Mouse (Mus musculus) frontal cortex, adult (tissue): ENCODE data around the gene Hist1h1b.
"Not testable (repeated sequence)": the region's sequence is repeated elsewhere in the genome, so short reads cannot be mapped to it uniquely, and the experiment has no call there.

Experiments
- ATAC-seq: cut with Nextera tagmentation; 2 replicates; pipeline ENCODE4 v1.9.2; 2017; ENCODE audit warnings: mild to moderate bottlenecking, moderate library complexity, mixed read lengths; ENCODE audit not compliant: low TSS enrichment

Gene Hist1h1b

DNA sequence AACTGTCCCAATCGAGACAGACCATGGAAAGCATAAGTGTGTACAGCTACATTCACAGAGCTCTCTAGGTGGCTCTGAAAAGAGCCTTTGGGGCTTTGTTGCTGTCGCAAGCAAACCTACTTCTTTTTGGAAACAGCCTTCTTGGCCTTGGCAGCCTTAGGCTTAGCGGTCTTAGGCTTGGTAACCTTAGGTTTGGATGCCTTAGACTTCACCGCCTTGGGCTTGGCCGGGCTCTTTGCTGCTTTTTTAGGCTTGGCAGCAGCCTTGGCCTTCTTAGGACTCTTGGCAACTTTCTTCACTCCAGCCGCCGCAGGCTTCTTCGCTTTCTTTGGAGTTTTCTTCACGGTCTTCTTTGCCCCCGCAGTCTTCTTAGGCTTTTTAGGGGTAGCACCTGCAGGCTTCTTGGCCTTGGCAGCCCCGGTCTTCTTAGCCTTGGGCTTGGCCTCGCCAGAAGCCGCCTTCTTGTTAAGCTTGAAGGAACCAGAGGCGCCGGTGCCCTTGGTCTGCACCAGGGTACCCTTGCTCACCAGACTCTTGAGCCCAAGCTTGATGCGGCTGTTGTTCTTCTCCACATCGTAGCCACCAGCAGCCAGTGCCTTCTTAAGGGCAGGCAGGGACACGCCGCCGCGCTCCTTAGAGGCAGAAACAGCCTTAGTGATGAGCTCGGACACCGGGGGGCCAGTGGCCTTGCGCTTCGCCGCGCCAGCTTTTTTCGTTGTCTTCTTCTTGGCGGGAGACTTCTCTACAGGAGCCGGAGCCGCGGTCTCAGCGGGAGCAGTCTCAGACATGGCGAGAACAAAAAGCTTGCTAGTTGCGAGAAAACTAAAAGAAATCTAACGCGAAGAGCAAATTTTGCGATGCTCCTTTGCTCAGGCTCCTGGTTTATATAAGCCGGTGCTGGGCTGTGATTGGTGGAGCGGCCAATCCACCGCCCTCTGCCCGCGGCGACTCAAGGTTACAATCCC lies at the start of gene Hist1h1b:
Hist1h1b (minus strand) TSS at position 859 of the 965 bp plus-strand sequence.
- peak; percentile 66 for ATAC-seq

DNA sequence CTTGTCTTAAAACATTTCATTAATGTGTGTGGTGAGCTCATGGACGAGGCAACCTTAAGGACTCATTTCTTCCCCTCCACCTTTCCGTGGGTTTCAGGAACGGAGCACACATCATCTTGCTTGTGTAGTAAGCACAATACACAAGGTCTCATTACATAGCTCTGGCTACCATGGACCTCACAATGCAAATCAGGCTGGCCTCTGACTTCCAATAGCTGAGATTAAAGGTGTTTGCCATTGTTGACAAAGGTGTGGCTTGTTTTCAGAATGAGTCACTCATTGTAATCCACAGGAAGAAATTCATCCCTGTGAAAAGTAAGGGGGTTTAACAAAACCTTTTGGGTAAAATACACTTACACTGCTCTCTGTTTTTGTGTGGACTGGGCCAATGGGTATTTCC lies 48.1 kb upstream of the Hist1h1b start:
- no peak for ATAC-seq

DNA sequence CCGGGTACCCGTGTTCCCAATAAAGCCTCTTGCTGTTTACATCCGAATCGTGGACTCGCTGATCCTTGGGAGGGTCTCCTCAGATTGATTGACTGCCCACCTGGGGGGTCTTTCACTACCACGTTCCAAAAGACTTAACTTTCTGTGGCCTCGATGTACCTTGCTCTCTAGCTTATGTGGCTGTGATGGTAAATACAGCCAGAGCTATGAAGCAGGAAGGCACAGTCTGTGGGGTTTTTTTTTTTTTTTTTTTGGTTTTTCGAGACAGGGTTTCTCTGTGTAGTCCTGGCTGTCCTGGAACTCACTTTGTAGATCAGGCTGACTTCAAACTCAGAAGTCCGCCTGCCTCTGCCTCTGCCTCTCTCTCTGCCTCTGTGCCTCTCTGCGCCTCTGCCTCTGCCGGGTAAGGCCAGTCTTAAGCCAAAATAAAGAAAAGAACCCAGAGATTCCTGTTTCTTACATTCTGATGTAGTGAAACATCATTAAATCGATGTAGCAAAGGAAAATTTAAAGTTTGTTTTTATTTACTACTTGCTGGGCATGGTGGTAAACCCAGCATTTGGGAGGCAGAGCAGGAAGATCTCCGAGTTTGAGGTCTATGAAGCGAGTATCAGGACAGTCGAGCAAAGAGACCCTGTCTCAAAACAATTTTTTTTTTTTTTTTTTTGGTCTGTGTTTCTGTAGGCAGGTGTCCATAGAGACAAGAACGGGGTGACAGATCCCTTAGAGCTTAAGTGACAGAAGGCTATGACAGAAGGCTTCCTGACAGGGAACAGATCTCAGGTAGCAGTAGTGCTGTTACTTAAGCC lies 39.9 kb upstream of the Hist1h1b start:
- ATAC-seq = not testable (repeated sequence)

DNA sequence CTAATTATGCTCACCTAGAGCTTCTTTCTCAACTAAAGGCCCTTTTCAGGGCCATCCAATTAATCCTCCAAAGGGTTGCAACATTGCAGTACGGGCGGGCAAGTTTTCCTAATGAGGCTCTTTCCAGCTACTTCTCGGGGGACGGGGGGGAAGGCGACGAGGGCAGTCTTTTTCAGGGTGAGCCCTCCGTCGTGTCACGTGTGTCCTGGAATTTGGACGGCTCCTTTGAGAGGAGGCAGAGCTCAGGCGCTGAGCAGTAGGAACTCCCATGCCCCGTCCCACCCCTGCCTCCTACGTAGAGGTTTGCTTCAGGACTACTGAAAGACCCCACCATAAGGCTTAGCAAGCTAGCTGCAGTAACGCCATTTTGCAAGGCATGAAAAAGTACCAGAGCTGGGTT lies 31.7 kb upstream of the Hist1h1b start:
- peak; percentile 47 for ATAC-seq

DNA sequence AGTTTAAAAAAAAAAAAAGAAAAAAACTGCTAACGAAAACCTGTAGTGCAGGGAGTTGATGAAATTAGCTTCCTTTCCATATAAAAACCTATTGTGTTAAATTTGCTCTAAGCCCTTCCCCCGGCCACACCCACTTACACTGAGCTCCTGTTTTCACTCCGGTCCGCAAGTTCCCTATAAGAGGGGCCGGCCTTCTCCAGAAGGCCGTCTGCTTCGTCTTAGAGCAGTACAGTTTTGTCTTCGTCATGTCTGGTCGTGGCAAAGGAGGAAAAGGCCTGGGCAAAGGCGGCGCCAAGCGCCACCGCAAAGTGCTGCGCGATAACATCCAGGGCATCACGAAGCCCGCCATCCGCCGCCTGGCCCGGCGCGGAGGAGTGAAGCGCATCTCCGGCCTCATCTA lies 31.1 kb upstream of the Hist1h1b start, which contains the start of gene Hist1h4m:
Hist1h4m (plus strand) TSS at position 208 of the 400 bp plus-strand sequence.
- ATAC-seq = peak; percentile 71

DNA sequence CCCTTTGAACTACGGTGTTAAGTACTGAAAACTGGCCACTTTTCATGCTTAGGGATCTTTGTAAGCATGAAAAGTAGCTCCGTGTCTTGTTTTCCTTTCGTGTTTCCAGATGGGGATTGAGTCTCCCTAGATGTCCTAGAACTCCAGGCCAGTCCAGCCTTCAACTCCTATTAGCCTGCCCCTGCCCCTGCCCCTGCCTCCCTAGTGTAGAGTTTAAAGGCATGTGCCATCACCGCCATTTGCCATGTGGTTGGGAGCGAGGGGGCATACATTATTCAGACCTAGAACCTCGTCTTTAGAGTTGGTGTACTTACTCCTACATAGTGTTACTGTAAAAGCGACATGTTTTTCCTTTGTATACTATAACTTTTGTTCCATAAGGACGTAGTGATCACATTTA lies 30.6 kb upstream of the Hist1h1b start:
- peak; percentile 29 for ATAC-seq

DNA sequence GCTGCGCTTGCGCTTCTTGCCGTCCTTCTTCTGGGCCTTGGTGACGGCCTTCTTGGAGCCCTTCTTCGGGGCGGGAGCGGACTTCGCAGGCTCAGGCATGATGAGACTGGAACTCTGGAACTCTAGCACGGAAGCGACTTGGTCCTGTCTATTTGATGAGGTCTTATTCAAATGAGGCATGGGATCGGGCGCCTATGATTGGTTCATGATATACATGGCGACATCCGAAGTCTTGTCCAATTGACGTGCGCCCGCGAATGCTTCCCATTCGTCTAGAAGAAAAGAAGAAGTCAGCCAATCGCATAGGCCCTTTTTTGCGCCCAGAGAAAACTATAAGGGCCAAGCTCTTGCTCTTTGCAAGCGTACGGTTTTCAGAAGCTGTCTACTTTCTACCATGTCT lies 29.6 kb upstream of the Hist1h1b start, which contains the start of the genes Hist1h2bq and Hist1h2ao:
Hist1h2bq (minus strand) TSS at position 125 of the 400 bp plus-strand sequence.
Hist1h2ao (plus strand) TSS at position 393 of the 400 bp plus-strand sequence.
- ATAC-seq = peak; percentile 99

DNA sequence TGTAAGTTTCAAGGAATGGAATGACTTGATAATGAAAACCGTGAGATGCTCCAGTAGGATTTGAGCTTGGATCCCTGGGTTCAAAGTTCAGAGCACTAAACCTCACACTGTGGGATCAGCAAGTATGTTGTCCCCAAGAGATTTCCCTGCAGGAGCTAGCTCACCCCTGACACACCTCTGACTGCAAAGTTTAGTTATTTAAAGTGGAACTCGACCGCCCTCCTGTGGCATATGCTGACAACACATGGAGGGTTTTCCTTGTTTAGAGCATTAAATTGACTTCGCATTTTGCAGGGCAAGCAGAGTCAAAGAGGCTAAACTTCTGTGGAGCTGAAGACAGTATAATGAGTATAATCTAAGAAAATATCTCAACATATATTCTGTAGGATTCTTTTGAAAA lies 22.6 kb upstream of the Hist1h1b start:
- peak; percentile 85 for ATAC-seq

DNA sequence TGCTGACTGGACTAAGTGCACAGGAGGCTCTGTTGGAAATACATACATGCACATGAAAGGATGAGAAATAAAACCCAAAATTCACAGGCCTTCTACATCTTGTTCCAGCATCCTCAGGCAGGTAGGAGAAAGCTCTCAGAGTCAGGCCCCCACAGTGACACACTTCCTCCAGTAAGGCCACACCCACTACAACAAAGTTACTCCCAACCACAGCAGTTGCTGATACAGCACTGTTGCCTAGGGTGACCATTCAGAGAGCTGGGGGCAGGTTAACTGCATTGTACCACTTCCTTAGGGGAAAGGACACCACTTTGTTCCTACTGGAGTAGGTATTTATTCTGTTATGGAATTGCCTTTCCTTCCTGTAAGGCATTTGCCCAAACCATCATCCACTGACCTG lies 16.7 kb upstream of the Hist1h1b start:
- ATAC-seq = not testable (repeated sequence)

DNA sequence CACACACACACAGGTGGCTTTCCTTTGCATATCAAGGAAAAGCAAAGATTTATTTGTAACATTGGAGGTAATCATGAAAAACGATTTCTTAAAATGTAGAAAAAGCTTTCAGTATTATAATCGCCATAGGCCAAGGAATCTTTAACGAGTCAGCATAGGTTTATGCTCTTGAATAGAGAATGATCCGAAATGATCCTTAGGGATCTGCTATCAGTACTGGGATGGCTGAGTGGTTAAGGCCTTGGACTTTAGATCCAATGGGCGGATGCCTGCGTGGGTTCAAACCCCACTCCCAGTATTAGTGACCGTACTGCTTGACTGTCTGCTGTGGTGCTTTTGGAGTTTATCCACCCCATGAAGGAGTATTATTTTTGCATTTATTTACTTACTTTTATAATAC lies 15.2 kb upstream of the Hist1h1b start:
- ATAC-seq = no peak

DNA sequence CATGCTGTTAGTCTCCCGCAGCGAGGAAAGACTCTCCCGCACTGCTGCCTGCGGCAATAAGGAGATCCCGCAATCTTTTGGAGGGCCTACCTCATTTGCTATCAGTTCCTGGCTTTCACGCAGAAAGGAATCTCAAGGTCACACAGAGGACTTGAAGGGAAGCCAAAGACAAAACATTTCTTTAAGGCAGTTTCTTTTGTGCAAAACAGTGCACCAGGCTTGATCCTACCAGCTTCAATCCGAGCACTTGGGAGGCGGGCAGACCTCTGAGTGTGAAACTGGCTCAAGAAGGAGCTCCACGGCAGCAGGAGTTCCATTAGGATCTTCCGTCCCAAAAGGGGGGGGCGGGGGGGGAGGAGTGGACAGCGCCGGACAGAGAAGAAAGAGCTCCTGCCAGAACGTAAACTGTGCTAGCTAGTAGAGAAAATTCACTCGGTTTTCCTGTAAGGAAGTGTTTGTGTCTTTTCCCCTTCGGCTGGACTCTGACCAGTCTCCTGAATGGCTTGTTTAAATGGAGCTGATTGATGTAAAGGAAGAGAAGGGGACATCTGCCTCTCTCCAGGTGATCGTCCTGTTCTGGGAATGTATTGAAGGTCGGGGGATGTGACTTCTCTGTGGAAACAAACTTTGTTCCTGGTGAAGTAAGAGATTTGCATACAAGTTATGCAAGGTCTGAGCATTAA lies 10.3 kb upstream of the Hist1h1b start:
- no peak for ATAC-seq

DNA sequence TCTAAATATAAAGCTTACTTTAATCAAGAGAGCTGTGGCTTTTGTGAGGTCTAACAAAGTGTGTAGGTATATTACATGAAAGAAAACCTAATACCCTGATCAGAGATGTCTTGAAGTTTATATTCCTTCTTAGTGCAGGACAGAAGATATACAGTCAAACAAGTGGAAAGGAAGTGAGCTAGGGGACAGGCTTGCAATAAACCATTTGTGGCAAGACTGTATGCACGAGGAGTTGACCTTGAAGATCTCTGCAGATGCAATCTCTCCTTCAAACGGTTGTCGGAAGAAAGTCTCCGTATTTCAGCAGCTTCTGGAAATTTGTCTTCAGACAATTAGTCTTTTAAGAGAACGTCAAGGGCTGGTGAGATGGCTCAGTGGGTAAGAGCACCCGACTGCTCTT lies 9.5 kb upstream of the Hist1h1b start:
- no peak for ATAC-seq

DNA sequence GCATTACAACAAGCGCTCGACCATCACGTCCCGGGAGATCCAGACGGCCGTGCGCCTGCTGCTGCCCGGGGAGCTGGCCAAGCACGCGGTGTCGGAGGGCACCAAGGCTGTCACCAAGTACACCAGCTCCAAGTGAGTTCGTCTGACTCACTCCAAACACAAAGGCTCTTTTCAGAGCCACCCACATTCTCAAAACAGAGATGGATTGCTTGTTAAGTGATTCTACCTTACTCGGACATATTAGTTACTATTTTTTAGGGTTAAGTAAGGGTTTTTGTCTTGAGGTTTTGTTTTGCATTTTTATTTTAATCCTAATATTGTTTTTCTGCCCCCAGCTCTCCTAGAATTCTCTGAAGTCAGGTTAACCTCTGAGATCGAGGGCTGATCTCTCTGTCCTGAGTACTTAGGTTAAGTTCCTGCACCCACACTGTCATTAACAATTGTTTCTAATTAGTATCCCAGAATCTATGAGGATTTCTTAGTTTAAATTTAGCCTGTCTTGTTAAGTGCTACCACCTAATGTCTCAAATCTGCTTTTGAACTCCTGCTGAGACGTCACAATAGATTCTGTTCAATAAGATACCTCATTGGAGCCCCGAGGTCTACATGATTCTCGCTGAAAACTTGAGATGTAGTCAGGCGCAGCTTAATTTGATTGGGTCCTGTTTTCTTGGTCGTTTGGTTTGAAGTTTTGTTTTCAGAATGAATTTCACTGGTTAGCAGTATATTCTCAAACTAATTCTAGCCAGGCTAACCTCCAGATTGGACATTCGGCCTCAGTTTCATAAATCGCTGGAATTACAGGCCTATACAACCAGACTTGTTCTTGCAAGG lies 7.6 kb upstream of the Hist1h1b start:
- no peak for ATAC-seq

DNA sequence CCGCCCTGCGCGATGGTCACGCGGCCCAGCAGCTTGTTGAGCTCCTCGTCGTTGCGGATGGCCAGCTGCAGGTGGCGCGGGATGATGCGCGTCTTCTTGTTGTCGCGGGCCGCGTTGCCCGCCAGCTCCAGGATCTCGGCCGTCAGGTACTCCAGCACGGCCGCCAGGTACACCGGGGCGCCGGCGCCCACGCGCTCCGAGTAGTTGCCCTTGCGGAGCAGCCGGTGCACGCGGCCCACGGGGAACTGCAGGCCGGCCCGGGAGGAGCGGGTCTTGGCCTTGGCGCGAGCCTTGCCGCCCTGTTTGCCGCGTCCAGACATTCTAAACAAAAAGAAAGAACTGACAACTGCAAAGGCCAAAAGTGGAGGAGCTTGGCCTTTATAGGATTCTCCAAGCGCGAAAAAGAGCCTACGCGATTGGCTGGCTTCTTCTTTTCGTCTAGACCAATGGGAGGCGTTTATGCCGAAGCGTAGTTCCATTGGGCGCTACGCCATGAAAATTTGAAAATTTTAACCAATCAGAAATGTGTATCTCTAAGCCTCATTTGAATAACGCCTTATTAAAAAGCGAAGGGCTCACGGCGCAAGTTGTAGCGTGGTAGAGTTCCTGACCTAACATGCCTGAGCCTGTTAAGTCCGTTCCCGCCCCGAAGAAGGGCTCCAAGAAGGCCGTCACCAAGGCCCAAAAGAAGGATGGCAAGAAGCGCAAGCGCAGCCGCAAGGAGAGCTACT lies 6.6 kb upstream of the Hist1h1b start, which contains the start of the genes Hist1h2an and Hist1h2bp:
Hist1h2an (minus strand) TSS at position 320 of the 731 bp plus-strand sequence.
Hist1h2bp (plus strand) TSS at position 563 of the 731 bp plus-strand sequence.
- peak; percentile 97 for ATAC-seq

DNA sequence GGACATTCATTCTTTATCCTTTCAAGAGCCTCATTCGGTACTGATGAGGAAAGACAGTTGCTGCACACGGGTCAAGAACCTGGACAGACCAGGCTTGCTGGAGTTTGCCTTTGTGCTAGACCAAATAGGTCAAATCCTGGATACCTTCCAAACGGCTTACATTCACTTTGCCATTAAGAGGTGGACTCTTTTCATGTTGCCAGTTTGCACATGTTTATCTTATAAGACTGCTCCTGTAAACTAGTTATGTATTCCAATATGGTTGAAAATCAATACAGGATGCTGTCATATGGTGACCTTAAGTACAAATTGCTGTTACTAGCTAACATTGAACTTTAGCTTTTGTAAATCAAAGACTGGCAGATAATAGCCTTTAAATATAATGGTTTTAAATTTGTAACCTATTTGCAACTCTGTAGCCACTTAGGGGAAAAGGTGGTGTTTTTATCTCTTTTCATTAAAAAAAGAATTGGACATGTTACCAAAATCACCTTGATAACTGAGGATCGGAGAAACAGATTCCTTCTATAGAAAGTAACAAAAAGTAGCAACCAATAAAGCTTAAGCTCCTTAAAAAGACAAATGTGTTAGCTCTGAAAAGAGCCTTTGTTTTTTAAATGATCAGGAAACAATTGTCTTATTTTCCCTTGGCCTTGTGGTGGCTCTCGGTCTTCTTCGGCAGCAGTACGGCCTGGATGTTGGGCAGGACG lies 5.9 kb upstream of the Hist1h1b start:
- ATAC-seq = no peak

DNA sequence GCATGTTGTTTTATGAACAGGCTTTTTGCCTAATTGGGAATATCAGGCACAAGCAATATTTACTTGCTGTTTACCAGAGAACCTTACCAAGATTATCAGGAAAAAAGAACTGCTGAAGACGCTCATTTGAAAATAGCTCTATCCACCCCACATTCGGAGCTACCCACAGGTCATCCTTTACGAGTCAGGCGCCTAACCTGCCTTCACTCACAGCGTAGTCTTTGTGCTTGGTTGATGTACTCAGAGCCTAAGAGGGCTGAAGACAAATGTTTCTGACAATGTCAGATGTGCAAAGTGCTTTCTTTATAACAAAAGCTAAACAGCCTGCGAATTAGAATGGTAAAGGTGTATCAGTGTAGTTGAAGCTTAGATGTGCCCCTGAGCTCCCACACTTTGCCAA lies 3.9 kb upstream of the Hist1h1b start:
- no peak for ATAC-seq

DNA sequence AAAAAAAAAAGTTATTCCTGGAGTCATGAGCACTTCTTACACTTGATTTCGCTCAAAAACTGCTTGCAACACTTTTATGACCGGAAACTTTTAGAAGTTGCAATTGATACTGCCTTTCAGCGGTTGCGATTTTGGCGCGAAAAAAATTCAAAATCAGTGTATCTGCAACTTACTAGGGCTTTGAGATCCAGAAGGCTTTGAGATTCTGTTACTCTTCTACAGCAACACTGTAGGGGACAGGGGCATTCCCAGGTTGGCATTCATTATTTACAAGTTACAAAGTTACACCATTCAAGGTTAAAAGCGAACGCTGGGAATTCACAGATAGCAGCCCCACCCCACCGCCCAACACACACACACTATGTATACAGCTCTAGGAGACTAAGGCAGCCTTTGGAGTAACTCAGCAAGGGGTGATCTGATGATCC lies 3.3 kb upstream of the Hist1h1b start:
- no peak for ATAC-seq

DNA sequence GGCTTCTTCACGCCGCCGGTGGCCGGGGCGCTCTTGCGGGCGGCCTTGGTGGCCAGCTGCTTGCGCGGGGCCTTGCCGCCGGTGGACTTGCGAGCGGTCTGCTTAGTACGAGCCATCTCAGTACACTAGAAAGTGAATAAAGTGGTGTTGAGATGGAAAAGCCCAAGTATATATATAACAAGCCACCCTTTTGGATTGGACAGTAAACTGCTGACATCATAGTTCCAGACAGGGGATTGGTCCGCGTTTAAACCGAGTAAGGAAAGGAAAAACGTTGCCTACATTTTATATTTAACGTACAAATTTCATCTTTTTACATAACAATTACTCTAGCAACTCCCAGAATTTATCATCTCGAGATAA lies 2.8 kb upstream of the Hist1h1b start, which contains the start of gene Hist1h3i:
Hist1h3i (minus strand) TSS at position 116 of the 363 bp plus-strand sequence.
- peak; percentile 75 for ATAC-seq
